Mouse (Mus musculus) liver, postnatal 0 days (tissue): ENCODE measurements around the gene Pde1a. TPM values are rescaled to one million over a fixed set of nuclear protein-coding genes. Genes with fewer than 3 reads are reported as not detected.
A peak's percentile ranks its signal among the peaks of the same experiment; 100 is the strongest.

Experiments
- ATAC-seq: fragments of 200-750 bp; cut with Nextera tagmentation; 2 replicates; pipeline ENCODE4 v1.8.0; 2017; ENCODE audit warnings: mild to moderate bottlenecking, moderate library complexity
- DNase-seq: peaks from one replicate; pipeline ENCODE4 v3.0.0-alpha.2; 2016
- H3K27ac ChIP-seq: fragments of 300-500 bp; sonication (generic); 2 replicates; pipeline ENCODE4 v1.5.1; 2014; ENCODE audit warnings: antibody characterized with exemption, moderate library complexity, mild to moderate bottlenecking, low read depth
- H3K27me3 ChIP-seq: fragments of 300-500 bp; sonication (generic); 2 replicates; pipeline ENCODE4 v1.6.1; 2014; ENCODE audit warnings: low read length, control low read depth, mixed read lengths; ENCODE audit not compliant: insufficient read depth
- H3K36me3 ChIP-seq: fragments of 300-500 bp; sonication (generic); replicated peaks from 2 replicates; pipeline ENCODE4 v1.6.1; 2014; ENCODE audit warnings: mild to moderate bottlenecking, control low read depth, low read length, moderate library complexity, mixed read lengths; ENCODE audit not compliant: insufficient read depth
- H3K4me1 ChIP-seq: fragments of 300-500 bp; sonication (generic); 2 replicates; pipeline ENCODE4 v1.6.1; 2014; ENCODE audit warnings: antibody characterized with exemption, mild to moderate bottlenecking, control low read depth; ENCODE audit not compliant: insufficient read depth
- H3K4me2 ChIP-seq: fragments of 300-500 bp; sonication (generic); 2 replicates; pipeline ENCODE4 v1.6.1; 2014; ENCODE audit warnings: low read depth, mild to moderate bottlenecking, low read length, moderate library complexity, mixed read lengths
- H3K4me3 ChIP-seq: fragments of 300-500 bp; sonication (generic); 2 replicates; pipeline ENCODE4 v1.5.1; 2014; ENCODE audit warnings: low read depth, low read length
- H3K9ac ChIP-seq: fragments of 300-500 bp; sonication (generic); replicated peaks from 2 replicates; pipeline ENCODE4 v1.6.1; 2014; ENCODE audit warnings: mild to moderate bottlenecking, moderate library complexity
- H3K9me3 ChIP-seq: fragments of 300-500 bp; sonication (generic); 2 replicates; pipeline ENCODE4 v1.6.1; 2016; ENCODE audit warnings: mild to moderate bottlenecking, control low read depth, low read length, mixed read lengths
- CTCF ChIP-seq: sonication (generic); IDR thresholded peaks from 2 replicates; pipeline ENCODE4 v1.5.1; 2016; ENCODE audit warnings: antibody characterized with exemption, low read depth
- EP300 ChIP-seq: IDR thresholded peaks from 2 replicates; pipeline ENCODE4 v1.6.1; 2016; ENCODE audit warnings: antibody characterized with exemption, low read depth, mild to moderate bottlenecking
- WGBS: fragments of 180-500 bp; shearing (Covaris S2); extraction: QIAGEN DNeasy Blood & Tissue Kit; methylation state at CpG from one replicate; pipeline ENCODE4 v1.1.7; 2014; ENCODE audit not compliant: insufficient replicate concordance; 5-methylcytosine and 5-hydroxymethylcytosine counted together
- polyA plus RNA-seq: library from polyadenylated mRNA; unstranded; fragments of >200 nt; fragmentation: Nextera tagmentation; extraction: Ambion mirVana; gene quantifications from 2 replicates; pipeline ENCODE4 v1.2.1, GENCODE M21; 2015

Gene Pde1a
- polyA plus RNA-seq, 1 experiment from 2014 or later: 4.1 TPM

DNA sequence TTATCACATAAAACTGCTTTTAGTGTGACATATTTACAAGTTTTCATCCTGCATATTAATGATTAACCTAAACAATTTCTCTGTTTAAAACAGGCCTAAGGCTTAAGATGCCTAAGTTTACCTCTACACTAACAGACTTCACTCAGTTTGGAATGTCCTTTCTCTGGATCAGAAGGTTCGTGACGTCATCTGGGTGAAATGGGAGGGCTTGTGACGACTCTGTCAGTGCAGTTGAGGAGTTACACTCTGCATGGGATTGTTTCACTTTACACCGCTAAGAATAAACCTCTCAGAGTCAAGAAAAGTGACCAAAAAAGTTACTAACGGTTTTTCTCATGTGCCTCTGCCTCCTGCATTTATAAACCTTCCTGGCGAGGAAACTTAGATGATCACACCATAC lies 137.6 kb downstream of the Pde1a start:
- DNase-seq (no peak), ATAC-seq (no peak)
- H3K27ac ChIP-seq: no peak overlapping the region
- TF ChIP-seq EP300: no peak
- no peak for TF ChIP-seq CTCF
- H3K9me3 ChIP-seq: no peaks in the 10 kb centered on the region
- no peaks in the 10 kb centered on the region for H3K36me3 ChIP-seq
- H3K9ac ChIP-seq: no peak overlapping the region
- H3K4me2 ChIP-seq: no peak overlapping the region
- WGBS: 68% methylated on average over 6 of the region's 6 CpGs
- no peak overlapping the region for H3K4me3 ChIP-seq
- peaks cover 2% of the 10 kb centered on the region; the same call in 1 of the 2 replicates for H3K4me1 ChIP-seq
- no peaks in the 10 kb centered on the region for H3K27me3 ChIP-seq

DNA sequence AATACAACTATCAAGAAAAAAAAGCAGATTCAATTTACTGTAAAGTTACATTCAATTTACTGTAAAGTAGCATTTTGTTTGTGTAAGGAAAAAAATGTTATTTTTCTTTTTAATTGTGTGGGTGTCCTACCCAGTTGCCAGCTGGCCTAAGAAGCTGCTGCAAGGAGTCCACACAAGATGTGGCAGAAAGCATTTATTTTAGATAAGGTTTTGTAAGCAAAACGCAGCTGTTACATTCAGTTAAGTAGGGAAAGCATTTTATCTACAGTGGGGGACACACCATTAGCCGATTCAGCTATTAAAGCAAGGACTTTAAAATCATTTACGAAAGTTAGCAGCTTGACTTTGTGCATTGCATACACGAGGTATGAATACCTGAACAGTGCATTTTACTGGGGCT lies 145.5 kb downstream of the Pde1a start:
- no peak overlapping the region for H3K9ac ChIP-seq
- WGBS: 61% methylated on average over 4 of the region's 4 CpGs
- no peaks in the 10 kb centered on the region for H3K27me3 ChIP-seq
- no peak overlapping the region for H3K4me3 ChIP-seq
- no peak overlapping the region for H3K4me2 ChIP-seq
- H3K27ac ChIP-seq: no peak overlapping the region
- peaks cover 2% of the 10 kb centered on the region; the same call in 1 of the 2 replicates for H3K4me1 ChIP-seq
- DNase-seq (no peak), ATAC-seq (no peak)
- TF ChIP-seq EP300: no peak
- no peak for TF ChIP-seq CTCF
- no peaks in the 10 kb centered on the region for H3K36me3 ChIP-seq
- H3K9me3 ChIP-seq: no peaks in the 10 kb centered on the region

DNA sequence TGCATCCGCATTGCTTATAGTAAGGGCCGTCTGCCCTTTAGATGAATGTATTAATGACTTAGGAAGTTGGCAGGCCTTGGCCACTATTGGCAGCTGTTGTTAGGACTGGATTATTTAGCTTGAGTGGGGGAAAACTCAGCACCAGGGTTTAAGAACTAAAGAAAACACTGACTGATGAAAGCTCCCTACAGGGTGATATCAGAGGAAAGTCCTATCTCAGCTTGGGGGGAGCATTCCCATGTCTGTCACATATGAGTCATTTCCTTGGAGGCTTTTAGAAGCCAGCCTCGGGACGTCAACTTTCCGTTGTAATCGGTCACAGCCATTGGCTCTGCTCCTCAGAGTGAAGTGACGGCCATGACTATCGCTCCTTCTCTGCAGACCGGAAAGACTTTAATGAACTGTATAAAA lies 146.0 kb downstream of the Pde1a start:
- Histone ChIP-seq H3K4me3 (no peak overlapping the region), H3K36me3 (no peaks in the 10 kb centered on the region), H3K9me3 (no peaks in the 10 kb centered on the region), H3K27me3 (no peaks in the 10 kb centered on the region), H3K4me2 (no peak overlapping the region), H3K4me1 (peaks cover 2% of the 10 kb centered on the region; the same call in 1 of the 2 replicates), H3K9ac (no peak overlapping the region), H3K27ac (no peak overlapping the region)
- peak; percentile 51; the same call in 1 of the 2 replicates for ATAC-seq
- TF ChIP-seq EP300: peak; percentile 25; the same call in 1 of the 2 replicates
- no peak for TF ChIP-seq CTCF
- no peak for DNase-seq
- WGBS: 71% methylated on average over 9 of the region's 9 CpGs

DNA sequence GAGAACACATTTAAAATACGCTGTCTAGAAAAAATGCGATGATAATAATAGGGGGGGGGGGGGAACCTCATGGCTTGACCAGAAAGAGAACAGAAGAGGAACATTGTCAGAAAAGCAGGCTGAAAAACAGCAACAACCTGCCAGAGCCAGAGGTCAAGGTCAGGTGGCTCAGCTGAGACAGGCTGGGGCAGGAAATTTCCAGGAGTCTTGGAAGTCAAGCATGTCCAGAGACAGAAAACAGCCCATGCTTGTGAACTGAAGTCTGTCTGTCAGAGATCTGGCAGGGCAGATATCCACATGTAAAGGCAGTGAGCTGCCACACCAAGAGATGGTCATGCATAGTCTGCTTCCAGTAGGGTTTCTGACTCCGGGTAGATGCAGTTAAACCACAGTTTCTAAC lies 147.5 kb downstream of the Pde1a start:
- Histone ChIP-seq H3K9ac (no peak overlapping the region), H3K27me3 (no peaks in the 10 kb centered on the region), H3K27ac (no peak overlapping the region), H3K4me2 (no peak overlapping the region), H3K4me3 (no peak overlapping the region), H3K36me3 (no peaks in the 10 kb centered on the region), H3K4me1 (peaks cover 4% of the 10 kb centered on the region; the same call in 1 of the 2 replicates), H3K9me3 (no peaks in the 10 kb centered on the region)
- ATAC-seq: no peak
- WGBS: 85% methylated on average over 3 of the region's 3 CpGs
- no peak for DNase-seq
- TF ChIP-seq CTCF (no peak), EP300 (no peak)

DNA sequence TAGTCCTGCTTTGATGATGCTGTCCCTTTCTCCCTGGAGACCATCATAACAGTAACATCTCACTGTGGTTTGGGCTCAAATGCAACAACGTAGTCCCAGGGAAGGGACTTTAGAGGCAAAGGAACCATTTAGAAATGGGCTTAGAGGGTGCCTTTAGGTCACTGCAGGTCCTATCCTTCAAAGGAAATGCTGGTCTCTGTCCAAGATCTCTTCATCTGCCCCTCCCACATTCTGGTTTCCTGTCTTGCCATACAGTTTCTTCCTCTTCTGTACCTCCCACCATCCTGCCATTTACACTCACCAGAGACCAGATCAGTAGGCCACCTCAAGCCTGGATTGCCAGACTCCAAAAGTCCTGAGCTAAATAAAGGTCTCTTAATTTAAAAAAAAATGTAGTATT lies 150.3 kb downstream of the Pde1a start:
- Histone ChIP-seq H3K9me3 (no peaks in the 10 kb centered on the region), H3K27me3 (no peaks in the 10 kb centered on the region), H3K36me3 (no peaks in the 10 kb centered on the region), H3K4me3 (no peak overlapping the region), H3K9ac (no peak overlapping the region), H3K4me1 (peaks cover 8% of the 10 kb centered on the region; the same call in 1 of the 2 replicates), H3K27ac (no peak overlapping the region), H3K4me2 (no peak overlapping the region)
- TF ChIP-seq CTCF (no peak), EP300 (no peak)
- WGBS: 62% methylated on average over 1 of the region's 1 CpGs
- DNase-seq: no peak
- no peak for ATAC-seq

DNA sequence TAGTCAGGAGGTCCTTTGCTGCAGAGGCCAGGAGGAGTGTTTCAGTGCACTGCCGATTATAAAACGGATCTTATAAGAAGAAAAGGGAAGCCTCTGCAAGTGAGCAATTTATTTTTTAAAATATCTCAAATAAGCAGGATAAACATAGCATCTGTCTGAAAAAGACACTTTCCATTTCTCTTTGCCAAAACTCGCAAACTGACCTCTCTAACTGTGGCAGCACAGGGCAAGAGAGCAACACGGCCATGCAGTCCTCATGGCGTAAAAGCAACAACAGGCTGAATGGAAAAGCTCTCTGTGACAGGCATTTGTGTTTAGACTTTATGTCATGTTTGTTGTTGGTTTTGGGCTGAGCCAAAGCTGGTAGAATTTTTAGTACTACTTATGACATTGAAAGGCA lies 152.0 kb downstream of the Pde1a start:
- H3K4me1 ChIP-seq: peaks cover 8% of the 10 kb centered on the region; the same call in 1 of the 2 replicates
- H3K4me2 ChIP-seq: no peak overlapping the region
- no peaks in the 10 kb centered on the region for H3K9me3 ChIP-seq
- no peaks in the 10 kb centered on the region for H3K36me3 ChIP-seq
- H3K27me3 ChIP-seq: no peaks in the 10 kb centered on the region
- ATAC-seq (no peak), DNase-seq (no peak)
- H3K4me3 ChIP-seq: no peak overlapping the region
- TF ChIP-seq CTCF (no peak), EP300 (no peak)
- 68% methylated on average over 5 of the region's 5 CpGs for WGBS
- H3K9ac ChIP-seq: no peak overlapping the region
- no peak overlapping the region for H3K27ac ChIP-seq

DNA sequence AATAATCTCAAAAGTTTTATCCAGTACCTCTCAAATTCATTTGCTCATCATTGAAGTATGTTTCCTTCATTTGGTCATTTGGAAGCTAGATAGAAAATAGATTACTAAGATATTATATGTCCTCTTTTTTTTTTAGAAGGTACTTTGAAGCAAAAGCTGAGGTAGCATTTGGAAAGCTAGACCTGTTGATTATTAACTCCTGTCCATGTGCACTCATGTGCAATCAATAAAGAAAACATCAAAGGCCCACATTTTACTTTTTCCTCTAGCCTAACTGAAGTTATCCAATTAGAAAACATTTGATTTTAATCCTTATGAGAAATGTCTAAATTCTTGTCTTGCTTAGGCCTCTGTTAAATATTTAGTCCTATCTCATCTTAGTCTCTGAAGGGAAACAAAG lies 153.3 kb downstream of the Pde1a start:
- Histone ChIP-seq H3K27me3 (no peaks in the 10 kb centered on the region), H3K4me2 (no peak overlapping the region), H3K4me1 (peaks cover 8% of the 10 kb centered on the region; the same call in 1 of the 2 replicates), H3K4me3 (no peak overlapping the region), H3K9me3 (no peaks in the 10 kb centered on the region), H3K36me3 (no peaks in the 10 kb centered on the region), H3K9ac (no peak overlapping the region), H3K27ac (no peak overlapping the region)
- ATAC-seq (no peak), DNase-seq (no peak)
- TF ChIP-seq EP300: no peak
- no peak for TF ChIP-seq CTCF
